Mouse (Mus musculus): ENCODE results near the gene Myo9a. TPM values are rescaled to one million over a fixed set of nuclear protein-coding genes. Genes with fewer than 3 reads are reported as not detected.

Myo9a gene
- total RNA-seq, 1 experiment, result 17.0 TPM

DNA sequence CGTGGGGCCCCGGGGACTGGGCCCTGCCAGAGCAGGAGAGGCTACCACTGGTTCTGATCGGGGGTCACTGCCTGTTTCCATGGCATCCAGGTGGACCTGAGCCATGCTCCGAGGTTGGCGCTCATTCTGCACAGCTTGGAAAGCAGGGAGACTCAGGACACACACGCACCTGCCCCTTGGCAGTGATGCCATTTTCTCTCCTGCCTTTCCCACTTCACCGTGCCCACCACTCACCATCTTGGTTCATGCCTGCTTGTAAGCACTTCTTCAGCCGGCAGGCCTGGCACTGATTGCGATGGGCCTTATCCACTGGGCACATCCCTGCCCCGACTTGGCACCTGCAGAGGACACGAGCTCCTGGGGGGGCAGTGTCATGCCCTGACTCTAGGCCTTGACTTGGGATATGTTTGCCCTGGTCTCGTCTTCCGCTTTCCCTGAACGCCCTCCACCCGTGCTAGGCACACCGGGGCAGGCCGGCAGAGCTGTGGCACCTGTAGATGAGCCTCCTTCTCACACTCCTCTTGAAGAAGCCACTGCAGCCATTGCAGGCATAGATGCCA, 198.1 kb downstream of the Myo9a start:
- Histone ChIP-seq H3K9me3 (ENCODE audit: control insufficient read depth, insufficient read depth, low read depth, low read length) (no peaks in the 10 kb centered on the region), H3K27ac (ENCODE audit: insufficient read depth, low read depth, low read length, poor library complexity, severe bottlenecking) (no peak overlapping the region), H3K4me3 (ENCODE audit: insufficient read depth in 1 of 2, low read depth in 1 of 2, low read length in 2 of 2, poor library complexity in 1 of 2, severe bottlenecking in 1 of 2) (no peak overlapping the region), H3K4me1 (ENCODE audit: control insufficient read depth in 2 of 2, insufficient read depth in 2 of 2, low read length in 2 of 2, poor library complexity in 1 of 2) (0 out of 4 replicates have a peak, but pooled peaks cover 0 to 3% of the 10 kb centered on the region in 2 experiments), H3K9ac (ENCODE audit: insufficient read depth, low read depth, low read length, poor library complexity, severe bottlenecking) (no peak overlapping the region), H3K36me3 (ENCODE audit: control insufficient read depth, insufficient read depth, low read length, poor library complexity, severe bottlenecking) (no peaks in the 10 kb centered on the region)
- no peak for DNase-seq (ENCODE audit: low read depth, low spot score)
- in situ Hi-C loops (cut with MboI; ENCODE audit: low sequenced_read_pairs in 2 of 2, unreplicated experiment in 2 of 2), result no loop called here
- no peak for TF ChIP-seq MAFK (IDR thresholded peaks at IDR 0.05; ENCODE audit: insufficient read depth, low read depth, low read length)
- no peak for TF ChIP-seq CHD2 (IDR thresholded peaks at IDR 0.05; ENCODE audit: low read depth, low read length)
- no peak for TF ChIP-seq ZC3H11A (IDR thresholded peaks at IDR 0.05; ENCODE audit: borderline replicate concordance, low read depth, low read length)
- TF ChIP-seq HCFC1 (IDR thresholded peaks at IDR 0.05; ENCODE audit: borderline replicate concordance, insufficient read depth, low read length), result no peak
- TF ChIP-seq ZNF384 (IDR thresholded peaks at IDR 0.05; ENCODE audit: low read depth, low read length), result no peak

DNA sequence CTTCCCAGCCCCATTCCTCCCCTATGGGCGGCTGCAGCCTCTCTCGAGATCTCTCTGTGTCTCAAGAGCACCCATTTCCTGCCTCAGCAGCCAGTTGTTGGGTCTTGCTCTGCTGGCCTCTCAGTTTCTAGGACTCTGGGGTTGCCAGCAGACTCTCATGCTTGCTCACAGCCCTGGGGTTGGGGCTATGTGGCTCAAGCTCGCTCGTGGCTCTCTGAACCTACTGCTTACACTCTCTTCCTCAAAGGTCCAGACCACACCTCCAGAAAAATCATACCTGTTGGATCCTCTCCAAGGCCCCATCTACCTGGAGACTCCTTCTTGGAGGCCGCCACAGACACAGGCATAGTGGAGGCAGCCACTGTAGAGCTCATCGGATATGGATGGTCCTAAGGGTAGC, 198.8 kb downstream of the Myo9a start:
- 0 out of 4 replicates have a peak, but pooled peaks cover 0 to 3% of the 10 kb centered on the region in 2 experiments for H3K4me1 ChIP-seq (ENCODE audit: control insufficient read depth in 2 of 2, insufficient read depth in 2 of 2, low read length in 2 of 2, poor library complexity in 1 of 2)
- no peaks in the 10 kb centered on the region for H3K36me3 ChIP-seq (ENCODE audit: control insufficient read depth, insufficient read depth, low read length, poor library complexity, severe bottlenecking)
- DNase-seq (ENCODE audit: low read depth, low spot score), result no peak
- in situ Hi-C loops (cut with MboI; ENCODE audit: low sequenced_read_pairs in 2 of 2, unreplicated experiment in 2 of 2), result no loop called here
- no peak for TF ChIP-seq CHD2 (IDR thresholded peaks at IDR 0.05; ENCODE audit: low read depth, low read length)
- no peak for TF ChIP-seq MAFK (IDR thresholded peaks at IDR 0.05; ENCODE audit: insufficient read depth, low read depth, low read length)
- no peak for TF ChIP-seq HCFC1 (IDR thresholded peaks at IDR 0.05; ENCODE audit: borderline replicate concordance, insufficient read depth, low read length)
- no peak for TF ChIP-seq ZC3H11A (IDR thresholded peaks at IDR 0.05; ENCODE audit: borderline replicate concordance, low read depth, low read length)
- no peak overlapping the region for H3K9ac ChIP-seq (ENCODE audit: insufficient read depth, low read depth, low read length, poor library complexity, severe bottlenecking)
- H3K27ac ChIP-seq (ENCODE audit: insufficient read depth, low read depth, low read length, poor library complexity, severe bottlenecking), result no peak overlapping the region
- H3K4me3 ChIP-seq (ENCODE audit: insufficient read depth in 1 of 2, low read depth in 1 of 2, low read length in 2 of 2, poor library complexity in 1 of 2, severe bottlenecking in 1 of 2), result no peak overlapping the region
- H3K9me3 ChIP-seq (ENCODE audit: control insufficient read depth, insufficient read depth, low read depth, low read length), result no peaks in the 10 kb centered on the region

DNA sequence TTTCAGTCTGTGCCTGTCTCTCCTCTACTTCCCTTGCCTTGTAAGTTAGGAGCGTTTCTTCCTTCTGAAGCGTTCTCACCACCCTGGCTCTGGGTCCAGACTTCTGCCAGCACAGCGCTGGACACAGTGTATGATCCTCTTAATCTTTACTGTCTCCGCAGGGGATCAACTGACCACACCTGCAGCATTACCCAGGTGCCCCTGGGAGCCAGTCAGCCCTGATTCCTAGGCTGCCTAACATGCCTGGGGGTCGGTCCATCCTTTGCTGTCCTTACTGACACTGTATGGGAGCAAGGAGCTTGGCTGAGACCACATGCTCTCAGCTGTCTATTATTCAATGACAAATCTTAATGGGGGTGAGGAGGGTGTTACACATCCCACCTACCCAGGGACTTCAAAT, 199.3 kb downstream of the Myo9a start:
- DNase-seq (ENCODE audit: low read depth, low spot score), result no peak
- no peak overlapping the region for H3K27ac ChIP-seq (ENCODE audit: insufficient read depth, low read depth, low read length, poor library complexity, severe bottlenecking)
- no peak for TF ChIP-seq MAFK (IDR thresholded peaks at IDR 0.05; ENCODE audit: insufficient read depth, low read depth, low read length)
- no peak for TF ChIP-seq CHD2 (IDR thresholded peaks at IDR 0.05; ENCODE audit: low read depth, low read length)
- no peak for TF ChIP-seq HCFC1 (IDR thresholded peaks at IDR 0.05; ENCODE audit: borderline replicate concordance, insufficient read depth, low read length)
- no peak for TF ChIP-seq ZNF384 (IDR thresholded peaks at IDR 0.05; ENCODE audit: low read depth, low read length)
- TF ChIP-seq ZC3H11A (IDR thresholded peaks at IDR 0.05; ENCODE audit: borderline replicate concordance, low read depth, low read length), result no peak
- H3K9me3 ChIP-seq (ENCODE audit: control insufficient read depth, insufficient read depth, low read depth, low read length), result no peaks in the 10 kb centered on the region
- H3K9ac ChIP-seq (ENCODE audit: insufficient read depth, low read depth, low read length, poor library complexity, severe bottlenecking), result no peak overlapping the region
- in situ Hi-C loops (cut with MboI; ENCODE audit: low sequenced_read_pairs in 2 of 2, unreplicated experiment in 2 of 2), result no loop called here
- 0 out of 4 replicates have a peak, but pooled peaks cover 0 to 3% of the 10 kb centered on the region in 2 experiments for H3K4me1 ChIP-seq (ENCODE audit: control insufficient read depth in 2 of 2, insufficient read depth in 2 of 2, low read length in 2 of 2, poor library complexity in 1 of 2)
- no peak overlapping the region for H3K4me3 ChIP-seq (ENCODE audit: insufficient read depth in 1 of 2, low read depth in 1 of 2, low read length in 2 of 2, poor library complexity in 1 of 2, severe bottlenecking in 1 of 2)
- no peaks in the 10 kb centered on the region for H3K36me3 ChIP-seq (ENCODE audit: control insufficient read depth, insufficient read depth, low read length, poor library complexity, severe bottlenecking)

DNA sequence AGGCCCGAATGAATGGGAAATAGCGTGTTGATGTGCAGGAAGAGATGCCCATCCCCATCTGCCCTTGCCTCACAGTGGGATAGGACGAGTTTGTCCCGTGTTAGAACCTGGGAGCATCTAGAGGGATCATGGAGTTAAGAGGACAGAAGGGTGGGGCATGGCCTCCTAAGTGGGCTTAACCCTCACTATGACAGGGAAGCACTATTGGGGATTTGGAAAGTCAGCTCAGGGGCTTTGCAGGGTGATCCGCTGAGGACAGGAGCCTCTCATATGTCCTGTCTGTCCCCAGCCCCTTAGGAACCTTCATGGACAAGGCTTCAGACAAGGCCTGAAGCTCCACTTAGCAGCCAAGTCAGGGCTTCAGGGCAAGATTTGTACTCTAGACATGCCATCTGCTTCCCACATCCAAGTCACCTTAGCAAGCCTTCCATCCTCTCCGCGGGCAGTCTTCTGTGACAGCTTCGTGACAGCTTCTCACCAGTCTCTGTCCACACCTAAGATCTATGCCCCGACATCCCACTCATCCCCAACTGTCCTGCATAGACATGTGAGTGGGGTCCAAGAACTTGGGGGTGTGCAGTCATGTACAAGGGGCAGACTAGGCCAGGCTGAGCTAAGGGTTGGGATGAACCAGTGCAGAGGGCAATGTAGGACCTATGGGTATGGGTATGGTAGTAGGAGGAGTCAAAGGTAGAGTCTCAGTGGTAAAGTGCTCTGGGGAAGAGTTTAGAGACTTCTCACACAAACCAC, 200.5 kb downstream of the Myo9a start:
- in situ Hi-C loops (cut with MboI; ENCODE audit: low sequenced_read_pairs in 2 of 2, unreplicated experiment in 2 of 2), result no loop called here
- no peaks in the 10 kb centered on the region for H3K36me3 ChIP-seq (ENCODE audit: control insufficient read depth, insufficient read depth, low read length, poor library complexity, severe bottlenecking)
- no peak overlapping the region for H3K27ac ChIP-seq (ENCODE audit: insufficient read depth, low read depth, low read length, poor library complexity, severe bottlenecking)
- no peak for TF ChIP-seq CHD2 (IDR thresholded peaks at IDR 0.05; ENCODE audit: low read depth, low read length)
- TF ChIP-seq ZNF384 (IDR thresholded peaks at IDR 0.05; ENCODE audit: low read depth, low read length), result no peak
- TF ChIP-seq MAFK (IDR thresholded peaks at IDR 0.05; ENCODE audit: insufficient read depth, low read depth, low read length), result no peak
- TF ChIP-seq HCFC1 (IDR thresholded peaks at IDR 0.05; ENCODE audit: borderline replicate concordance, insufficient read depth, low read length), result no peak
- no peak for TF ChIP-seq ZC3H11A (IDR thresholded peaks at IDR 0.05; ENCODE audit: borderline replicate concordance, low read depth, low read length)
- no peak overlapping the region for H3K4me3 ChIP-seq (ENCODE audit: insufficient read depth in 1 of 2, low read depth in 1 of 2, low read length in 2 of 2, poor library complexity in 1 of 2, severe bottlenecking in 1 of 2)
- H3K4me1 ChIP-seq (ENCODE audit: control insufficient read depth in 2 of 2, insufficient read depth in 2 of 2, low read length in 2 of 2, poor library complexity in 1 of 2), result peaks cover 0 to 8% of the 10 kb centered on the region in 2 experiments; a peak in 1 of 4 replicates
- DNase-seq (ENCODE audit: low read depth, low spot score), result no peak
- no peak overlapping the region for H3K9ac ChIP-seq (ENCODE audit: insufficient read depth, low read depth, low read length, poor library complexity, severe bottlenecking)
- no peaks in the 10 kb centered on the region for H3K9me3 ChIP-seq (ENCODE audit: control insufficient read depth, insufficient read depth, low read depth, low read length)
